Mouse (Mus musculus) embryonic facial prominence, embryonic 13.5 days (tissue): ENCODE results near the gene St8sia1. TPM values are rescaled to one million over a fixed set of nuclear protein-coding genes. Genes with fewer than 3 reads are reported as not detected.

Experiments used
- ATAC-seq: fragments of 200-750 bp; cut with Nextera tagmentation; 2 replicates; pipeline ENCODE4 v1.8.0; 2017; ENCODE audit warnings: low read depth; ENCODE audit not compliant: insufficient number of reproducible peaks, insufficient read depth, low FRiP score, low TSS enrichment
- H3K27ac ChIP-seq: fragments of 300-500 bp; sonication (generic); 2 replicates; pipeline ENCODE4 v1.5.1; 2015; ENCODE audit warnings: moderate library complexity, mild to moderate bottlenecking, inconsistent platforms
- H3K27me3 ChIP-seq: fragments of 300-500 bp; sonication (generic); 2 replicates; pipeline ENCODE4 v1.6.1; 2015; ENCODE audit warnings: mild to moderate bottlenecking, inconsistent platforms
- H3K36me3 ChIP-seq: fragments of 300-500 bp; sonication (generic); 2 replicates; pipeline ENCODE4 v1.6.1; 2015; ENCODE audit warnings: mild to moderate bottlenecking, inconsistent platforms
- H3K4me1 ChIP-seq: fragments of 300-500 bp; sonication (generic); 2 replicates; pipeline ENCODE4 v1.6.1; 2015; ENCODE audit warnings: inconsistent platforms
- H3K4me2 ChIP-seq: fragments of 300-500 bp; sonication (generic); 2 replicates; pipeline ENCODE4 v1.6.1; 2015; ENCODE audit warnings: moderate library complexity, mild to moderate bottlenecking, inconsistent platforms
- H3K4me3 ChIP-seq: fragments of 300-500 bp; sonication (generic); 2 replicates; pipeline ENCODE4 v1.5.1; 2015; ENCODE audit warnings: mild to moderate bottlenecking, inconsistent platforms
- H3K9ac ChIP-seq: fragments of 300-500 bp; sonication (generic); 2 replicates; pipeline ENCODE4 v1.6.1; 2015; ENCODE audit warnings: mild to moderate bottlenecking, inconsistent platforms
- H3K9me3 ChIP-seq: fragments of 300-500 bp; sonication (generic); 2 replicates; pipeline ENCODE4 v1.6.1; 2016; ENCODE audit warnings: inconsistent platforms
- WGBS: fragments of 180-500 bp; shearing (Covaris S2); methylation state at CpG from one replicate; pipeline ENCODE4 v1.1.7; 2015; ENCODE audit warnings: mixed read lengths; 5-methylcytosine and 5-hydroxymethylcytosine counted together
- polyA plus RNA-seq: library from polyadenylated mRNA; unstranded; fragments of >200 nt; fragmentation: Nextera tagmentation; extraction: Ambion mirVana; gene quantifications from 2 replicates; pipeline ENCODE4 v1.2.1, GENCODE M21; 2015

St8sia1 gene
- polyA plus RNA-seq, 1 experiment from 2014 or later, result 0.87 TPM

DNA sequence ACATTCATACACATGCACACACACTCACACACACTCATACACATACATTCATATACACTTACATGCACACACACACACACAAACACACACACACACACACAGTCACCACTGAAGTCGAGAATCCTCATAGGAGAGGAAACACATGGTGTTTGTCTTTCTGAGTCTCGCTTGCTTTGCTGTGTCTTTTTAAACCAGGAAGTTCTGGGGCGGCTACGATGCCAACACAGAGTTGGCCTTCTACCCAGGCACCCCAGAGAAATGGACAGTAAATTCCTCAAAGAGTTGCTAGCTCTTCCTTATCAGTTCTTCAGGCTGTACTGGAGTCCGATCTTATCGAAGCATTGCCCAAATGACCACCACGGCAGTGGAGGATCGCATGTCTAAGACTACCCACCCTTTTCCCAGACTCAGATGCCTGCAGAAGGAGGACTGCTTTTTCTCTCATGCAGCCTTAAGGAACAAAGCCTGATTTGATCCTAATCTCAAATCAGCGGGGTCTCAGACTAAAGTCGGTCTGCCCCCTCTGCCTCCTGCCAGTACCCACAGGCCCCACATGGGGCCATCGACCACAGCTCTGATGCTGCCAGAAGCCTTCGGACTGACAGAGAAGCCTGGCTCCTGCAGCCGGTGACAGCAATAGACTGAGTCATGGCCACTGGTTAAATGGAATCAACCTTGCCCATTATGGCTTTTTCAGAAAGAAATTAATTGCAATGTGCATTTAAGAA lies 171.8 kb downstream of the St8sia1 start:
- Histone ChIP-seq H3K27me3 (no peaks in the 10 kb centered on the region), H3K27ac (no peak overlapping the region), H3K9me3 (no peaks in the 10 kb centered on the region), H3K4me1 (peaks cover 6% of the 10 kb centered on the region; the same call in 1 of the 2 replicates), H3K4me2 (no peak overlapping the region), H3K4me3 (no peak overlapping the region), H3K9ac (no peak overlapping the region), H3K36me3 (no peaks in the 10 kb centered on the region)
- ATAC-seq, result no peak
- WGBS, result 42% methylated on average over 13 of the region's 13 CpGs

DNA sequence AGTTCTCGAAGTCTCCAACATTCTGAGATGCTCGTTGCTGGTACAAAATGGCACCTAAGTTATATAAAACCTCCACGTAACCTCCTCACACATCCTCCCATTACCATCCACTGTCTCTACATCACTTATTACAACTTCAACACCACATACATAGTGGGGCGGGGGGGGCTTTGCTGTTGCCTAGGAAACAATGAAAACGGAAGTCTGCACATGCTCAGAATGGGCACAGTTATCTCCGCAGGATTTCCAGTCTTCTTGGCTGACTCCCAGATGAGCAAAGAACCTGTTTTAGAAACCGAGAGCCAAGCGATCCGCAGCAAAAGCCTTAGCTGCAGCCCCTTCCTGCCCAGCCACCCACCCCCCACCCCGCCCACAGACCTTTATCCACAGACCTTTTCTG lies 174.5 kb downstream of the St8sia1 start:
- ATAC-seq, result no peak
- H3K4me1 ChIP-seq, result peaks cover 6% of the 10 kb centered on the region; the same call in 1 of the 2 replicates
- H3K36me3 ChIP-seq, result no peaks in the 10 kb centered on the region
- no peak overlapping the region for H3K9ac ChIP-seq
- H3K27me3 ChIP-seq, result no peaks in the 10 kb centered on the region
- no peak overlapping the region for H3K4me2 ChIP-seq
- WGBS, result 91% methylated on average over 10 of the region's 10 CpGs
- no peaks in the 10 kb centered on the region for H3K9me3 ChIP-seq
- no peak overlapping the region for H3K27ac ChIP-seq
- H3K4me3 ChIP-seq, result no peak overlapping the region

DNA sequence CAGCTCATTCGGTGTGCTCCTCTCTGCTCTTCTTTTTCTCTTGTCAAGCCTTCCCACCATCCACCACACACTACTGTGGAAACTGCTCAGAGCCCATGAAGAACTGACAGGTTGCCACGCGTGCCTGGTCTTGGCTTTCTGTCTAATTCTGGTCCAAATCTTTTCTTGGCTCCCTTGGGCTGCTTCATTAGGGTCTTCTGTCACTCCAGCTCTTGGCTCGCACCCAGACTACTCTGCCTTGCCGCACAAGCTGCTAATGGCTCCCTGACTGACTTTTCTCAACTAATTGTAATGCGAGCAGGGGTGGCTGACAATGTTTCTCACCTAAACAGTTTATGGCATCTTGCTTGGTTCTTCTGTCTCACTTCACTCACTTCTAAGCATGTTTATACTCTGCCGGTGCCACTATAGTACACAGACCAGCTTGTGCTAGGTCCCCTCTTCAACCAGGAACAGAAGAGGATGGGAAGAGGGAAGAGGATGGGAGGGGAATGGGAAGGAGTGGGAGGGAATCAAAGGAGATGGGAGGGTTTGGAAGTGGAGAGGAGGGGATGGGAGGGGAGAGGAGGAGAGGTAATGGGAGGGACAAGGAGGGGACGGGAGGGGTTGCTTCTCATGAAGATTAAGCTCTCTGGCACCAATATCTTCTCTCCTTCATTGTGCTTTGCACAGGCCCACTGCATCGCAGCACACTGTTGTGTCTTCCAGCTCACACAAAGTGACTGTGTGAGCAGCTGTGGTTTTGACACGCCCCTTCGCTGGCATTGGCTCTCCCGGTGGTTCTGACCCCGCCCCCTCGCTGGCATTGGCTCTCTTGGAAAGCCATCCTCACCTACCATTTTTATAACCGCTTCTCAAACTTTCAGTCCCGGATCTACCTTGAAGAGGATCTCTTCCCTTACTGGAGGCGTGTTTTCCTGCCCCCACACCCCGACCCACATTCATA lies 175.9 kb downstream of the St8sia1 start:
- H3K4me2 ChIP-seq, result no peak overlapping the region
- H3K4me1 ChIP-seq, result peaks cover 6% of the 10 kb centered on the region; the same call in 1 of the 2 replicates
- no peaks in the 10 kb centered on the region for H3K27me3 ChIP-seq
- H3K4me3 ChIP-seq, result no peak overlapping the region
- no peak overlapping the region for H3K27ac ChIP-seq
- H3K36me3 ChIP-seq, result no peaks in the 10 kb centered on the region
- ATAC-seq, result no peak
- no peaks in the 10 kb centered on the region for H3K9me3 ChIP-seq
- WGBS, result 63% methylated on average over 18 of the region's 18 CpGs
- no peak overlapping the region for H3K9ac ChIP-seq

DNA sequence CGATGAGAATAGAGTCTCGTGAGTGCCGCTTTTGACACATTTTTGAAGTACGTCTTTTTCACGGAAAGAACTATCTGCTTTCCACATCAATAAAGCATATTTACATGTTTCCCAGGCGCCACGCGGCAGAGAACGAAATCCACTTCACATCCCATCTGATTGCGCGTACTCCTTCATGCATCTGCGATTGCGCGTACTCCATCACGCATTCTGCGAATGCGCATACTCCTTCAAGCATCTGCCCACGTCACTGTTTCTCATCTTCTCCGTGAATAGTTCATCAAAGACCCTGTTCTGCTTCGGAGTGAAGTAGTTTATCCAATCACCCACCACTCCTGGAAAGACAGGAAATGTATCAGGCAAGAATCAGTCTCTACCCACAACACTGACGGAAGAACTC lies 178.1 kb downstream of the St8sia1 start:
- WGBS, result 82% methylated on average over 21 of the region's 21 CpGs
- Histone ChIP-seq H3K36me3 (no peaks in the 10 kb centered on the region), H3K4me2 (no peak overlapping the region), H3K27me3 (no peaks in the 10 kb centered on the region), H3K9me3 (no peaks in the 10 kb centered on the region), H3K27ac (no peak overlapping the region), H3K4me3 (no peak overlapping the region), H3K4me1 (no peaks in the 10 kb centered on the region), H3K9ac (no peak overlapping the region)
- ATAC-seq, result no peak

DNA sequence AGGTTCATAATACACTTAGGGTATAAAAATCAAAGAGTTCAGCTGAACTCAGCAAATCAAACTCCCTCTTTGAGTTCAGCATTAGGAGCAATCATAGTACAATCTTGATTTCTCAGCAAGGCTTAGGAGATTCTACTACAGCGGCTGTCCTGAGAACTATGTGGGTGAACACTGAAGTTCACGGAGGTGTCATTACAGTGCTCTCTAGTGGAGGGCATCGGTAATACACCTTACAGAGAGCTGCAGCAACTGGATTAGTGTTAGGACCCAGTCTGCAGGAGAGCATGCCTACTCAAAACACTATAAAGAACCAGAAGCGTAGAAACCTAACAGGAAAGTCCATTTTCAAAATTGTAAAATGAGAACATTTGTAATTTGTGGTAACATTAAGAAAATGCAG lies 178.9 kb downstream of the St8sia1 start:
- Histone ChIP-seq H3K9ac (no peak overlapping the region), H3K27me3 (no peaks in the 10 kb centered on the region), H3K4me3 (no peak overlapping the region), H3K9me3 (no peaks in the 10 kb centered on the region), H3K27ac (no peak overlapping the region), H3K36me3 (no peaks in the 10 kb centered on the region), H3K4me1 (no peaks in the 10 kb centered on the region), H3K4me2 (no peak overlapping the region)
- 28% methylated on average over 4 of the region's 4 CpGs for WGBS
- no peak for ATAC-seq

DNA sequence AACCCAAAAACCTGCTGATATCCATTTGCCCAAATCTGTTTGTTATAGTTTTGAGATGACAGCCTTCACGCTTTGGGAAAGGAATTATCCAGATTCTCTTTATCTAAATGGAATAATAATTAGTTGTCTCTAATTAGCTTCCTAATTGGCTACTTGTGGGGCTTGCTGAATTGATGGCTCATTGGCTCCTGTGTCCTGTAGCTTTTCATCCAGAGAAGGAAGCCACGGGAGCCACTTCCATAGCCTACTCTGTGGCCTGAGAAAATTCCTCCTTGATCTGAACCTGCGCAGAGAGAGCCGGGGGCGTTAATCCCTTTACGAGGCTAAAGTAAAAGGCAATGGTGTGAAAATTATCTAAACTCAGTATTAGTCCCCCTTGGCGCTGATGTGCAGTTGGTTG lies 183.0 kb downstream of the St8sia1 start:
- H3K4me3 ChIP-seq, result no peak overlapping the region
- 78% methylated on average over 7 of the region's 7 CpGs for WGBS
- H3K27me3 ChIP-seq, result no peaks in the 10 kb centered on the region
- H3K9me3 ChIP-seq, result no peaks in the 10 kb centered on the region
- H3K27ac ChIP-seq, result no peak overlapping the region
- no peaks in the 10 kb centered on the region for H3K36me3 ChIP-seq
- no peak overlapping the region for H3K9ac ChIP-seq
- no peaks in the 10 kb centered on the region for H3K4me1 ChIP-seq
- no peak overlapping the region for H3K4me2 ChIP-seq
- ATAC-seq, result no peak

DNA sequence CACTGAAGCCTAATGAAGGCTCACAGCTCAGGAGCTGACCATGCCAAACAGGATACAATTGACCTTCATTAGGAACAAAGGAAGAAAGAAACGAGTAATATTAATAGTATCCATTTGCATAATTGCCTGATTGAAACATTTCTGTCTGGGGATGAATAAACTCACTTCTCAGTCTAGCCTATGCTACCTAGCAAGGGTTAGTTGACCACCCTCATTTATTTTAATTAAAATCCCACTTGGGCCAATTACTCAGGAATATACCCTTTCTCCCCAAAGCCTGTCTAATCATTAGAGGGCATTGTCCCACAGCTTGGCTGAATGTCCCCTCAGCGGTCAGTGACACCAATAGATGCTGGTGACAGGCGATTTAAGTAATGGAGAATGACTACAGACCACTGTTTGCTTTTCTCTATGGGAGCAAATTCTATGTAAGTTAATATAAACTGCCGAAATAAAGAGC lies 183.6 kb downstream of the St8sia1 start:
- Histone ChIP-seq H3K27me3 (no peaks in the 10 kb centered on the region), H3K4me1 (no peaks in the 10 kb centered on the region), H3K4me3 (no peak overlapping the region), H3K9ac (no peak overlapping the region), H3K9me3 (no peaks in the 10 kb centered on the region), H3K4me2 (no peak overlapping the region), H3K27ac (no peak overlapping the region), H3K36me3 (peaks cover 3% of the 10 kb centered on the region)
- ATAC-seq, result no peak
- WGBS, result 75% methylated on average over 4 of the region's 4 CpGs

DNA sequence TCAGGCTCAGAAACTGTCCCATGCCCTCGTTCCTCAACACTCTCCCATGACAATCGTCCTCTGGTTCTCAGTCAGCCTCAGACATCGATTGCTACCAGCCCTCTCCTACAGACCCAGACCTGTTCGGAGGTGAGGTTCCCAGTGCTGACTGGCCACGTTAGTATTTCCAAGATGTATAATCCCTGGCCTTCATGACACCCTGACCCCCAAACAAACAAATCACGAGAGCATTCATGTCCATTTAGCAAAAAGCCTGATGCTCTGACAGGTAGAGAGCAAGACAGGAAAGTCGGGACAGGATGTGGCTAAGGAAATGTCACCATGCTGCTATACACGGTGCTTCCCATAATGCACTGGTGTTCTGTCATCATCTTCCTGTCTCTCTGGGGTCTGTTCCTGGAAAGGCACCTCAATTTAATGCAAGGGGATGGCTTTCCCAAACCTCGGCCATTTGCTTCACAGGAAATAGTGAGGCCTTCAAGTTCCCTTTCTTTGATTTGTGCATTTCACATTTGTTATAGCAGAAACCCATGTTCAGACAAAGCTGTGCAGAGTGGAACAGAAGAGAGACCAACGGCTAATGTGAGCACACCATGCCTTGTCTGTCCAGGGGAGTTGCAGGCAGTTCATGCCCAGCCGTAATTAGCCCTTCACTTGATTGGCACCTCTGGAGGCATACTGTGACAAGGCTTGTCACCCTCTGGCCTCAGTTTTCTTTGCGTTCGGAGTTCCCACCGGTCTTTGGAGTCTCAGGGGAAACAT lies 184.3 kb downstream of the St8sia1 start:
- Histone ChIP-seq H3K36me3 (peaks cover 6% of the 10 kb centered on the region), H3K27me3 (no peaks in the 10 kb centered on the region), H3K4me2 (no peak overlapping the region), H3K9me3 (no peaks in the 10 kb centered on the region), H3K4me1 (no peaks in the 10 kb centered on the region), H3K27ac (no peak overlapping the region), H3K9ac (no peak overlapping the region), H3K4me3 (no peak overlapping the region)
- ATAC-seq, result no peak
- WGBS, result 71% methylated on average over 14 of the region's 14 CpGs

DNA sequence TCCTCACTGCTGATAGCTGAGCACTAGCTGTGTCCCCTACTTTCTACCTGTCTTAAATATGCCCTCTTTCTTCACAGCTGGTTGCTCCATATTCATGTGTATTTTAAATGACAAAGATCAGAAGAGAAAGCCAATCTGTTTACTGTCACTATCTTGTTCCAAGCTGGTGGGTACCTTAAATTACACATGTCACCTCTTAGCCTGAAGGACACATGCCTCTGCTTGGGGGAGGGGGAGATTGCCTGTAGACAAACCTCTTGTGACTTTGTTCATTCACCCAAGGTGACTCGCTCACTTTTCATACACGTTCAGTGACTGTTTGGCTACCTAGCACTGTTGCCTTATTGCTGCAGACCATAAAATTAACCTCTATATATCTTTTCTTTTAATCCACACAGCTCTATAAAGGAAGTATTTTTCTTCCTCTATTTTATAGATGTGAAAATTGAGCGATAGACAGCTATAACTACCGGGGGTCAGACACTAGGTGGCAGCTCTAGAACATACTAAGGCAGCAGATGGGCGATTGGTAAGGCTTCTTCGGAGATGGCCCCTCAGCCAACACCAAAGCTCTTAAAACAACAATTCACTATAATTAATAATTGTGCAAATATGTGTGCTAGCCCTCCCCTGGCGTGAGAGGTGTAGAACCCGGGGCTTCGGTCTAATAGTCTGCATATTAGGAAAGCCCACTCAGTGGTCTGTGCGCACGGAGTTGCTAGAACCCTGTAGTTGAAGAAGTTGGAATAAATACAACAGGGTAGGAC lies 185.0 kb downstream of the St8sia1 start:
- 54% methylated on average over 11 of the region's 11 CpGs for whole genome bisulfite sequencing
- ATAC-seq, result no peak
- no peak overlapping the region for H3K27ac ChIP-seq

DNA sequence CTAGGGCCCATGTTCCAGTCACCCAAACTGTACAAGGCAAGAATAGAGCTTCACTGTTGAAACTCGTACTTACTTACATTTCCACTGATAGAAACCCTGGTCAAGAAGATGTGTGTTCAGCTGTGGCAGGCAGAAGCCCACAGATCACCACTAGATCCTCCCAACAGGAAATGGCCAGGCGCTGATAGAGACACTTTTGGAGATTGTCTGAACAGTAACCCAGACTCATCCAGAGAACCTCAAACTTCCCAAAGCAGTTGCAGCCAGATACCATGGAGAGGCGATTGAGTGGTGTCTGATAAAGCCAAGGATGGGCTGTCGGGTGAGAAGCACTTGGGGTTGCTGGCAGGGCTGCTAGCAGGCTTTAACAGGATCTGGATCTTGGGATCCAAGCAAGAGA lies 187.3 kb downstream of the St8sia1 start:
- no peaks in the 10 kb centered on the region for H3K27me3 ChIP-seq
- H3K4me3 ChIP-seq, result no peak overlapping the region
- no peak overlapping the region for H3K27ac ChIP-seq
- ATAC-seq, result no peak
- peaks cover 37% of the 10 kb centered on the region for H3K36me3 ChIP-seq
- WGBS, result 76% methylated on average over 4 of the region's 4 CpGs
- H3K4me2 ChIP-seq, result no peak overlapping the region
- no peaks in the 10 kb centered on the region for H3K9me3 ChIP-seq
- H3K4me1 ChIP-seq, result no peaks in the 10 kb centered on the region
- no peak overlapping the region for H3K9ac ChIP-seq

More for the DNA sequence above, 185.0 kb downstream of the St8sia1 start:
- Histone ChIP-seq H3K9ac (no peak overlapping the region), H3K4me1 (no peaks in the 10 kb centered on the region), H3K27me3 (no peaks in the 10 kb centered on the region), H3K4me2 (no peak overlapping the region), H3K9me3 (no peaks in the 10 kb centered on the region), H3K4me3 (no peak overlapping the region), H3K36me3 (peaks cover 14% of the 10 kb centered on the region)

DNA sequence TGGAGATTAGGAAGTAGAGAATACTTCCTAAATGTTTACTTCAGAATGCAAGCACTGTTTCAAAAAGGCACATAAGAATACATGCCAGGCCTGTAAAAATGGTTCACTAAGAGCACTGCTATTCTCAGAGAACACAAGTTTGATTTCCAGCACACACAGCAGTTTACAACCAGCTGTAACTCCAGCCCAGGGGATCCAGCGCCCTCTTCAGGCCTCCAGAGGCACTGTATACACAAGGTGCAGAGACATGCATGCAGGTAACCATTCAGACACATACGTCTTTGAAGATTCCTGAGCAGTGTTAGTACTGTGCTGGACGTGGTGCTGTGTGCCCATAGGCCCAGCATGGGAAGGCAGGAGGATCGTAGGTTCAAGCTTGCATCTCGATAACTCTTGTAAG lies 190.7 kb downstream of the St8sia1 start:
- no peak overlapping the region for H3K9ac ChIP-seq
- H3K27ac ChIP-seq, result no peak overlapping the region
- H3K4me3 ChIP-seq, result no peak overlapping the region
- H3K4me1 ChIP-seq, result no peaks in the 10 kb centered on the region
- 90% methylated on average over 5 of the region's 5 CpGs for WGBS
- no peaks in the 10 kb centered on the region for H3K27me3 ChIP-seq
- peaks cover 68% of the 10 kb centered on the region for H3K36me3 ChIP-seq
- ATAC-seq, result no peak
- no peaks in the 10 kb centered on the region for H3K9me3 ChIP-seq
- no peak overlapping the region for H3K4me2 ChIP-seq
